Mouse (Mus musculus) fibroblast of lung, adult 2 months (primary cell): ENCODE measurements around the gene D130043K22Rik.

Experiments
- DNase-seq: peaks from one replicate; pipeline ENCODE4 v3.0.0-alpha.2; 2011; ENCODE audit warnings: low read depth

D130043K22Rik gene

GRCm38 (mm10) chr13:24947158-24947557 lies 102.2 kb downstream of the D130043K22Rik start:
- DNase-seq: no peak

GRCm38 (mm10) chr13:24948870-24949269 lies 103.9 kb downstream of the D130043K22Rik start:
- no peak for DNase-seq
